Mouse (Mus musculus) hindbrain, embryonic 12.5 days (tissue): ENCODE data around the gene Fbxo4. TPM values are rescaled to one million over a fixed set of nuclear protein-coding genes. Genes with fewer than 3 reads are reported as not detected.

Experiments used
- ATAC-seq: fragments of 200-750 bp; cut with Nextera tagmentation; 2 replicates; pipeline ENCODE4 v1.8.0; 2017; ENCODE audit warnings: moderate TSS enrichment; ENCODE audit not compliant: low FRiP score
- H3K27ac ChIP-seq: fragments of 300-500 bp; sonication (generic); 2 replicates; pipeline ENCODE4 v1.5.1; 2016; ENCODE audit warnings: mild to moderate bottlenecking
- H3K27me3 ChIP-seq: fragments of 300-500 bp; sonication (generic); 2 replicates; pipeline ENCODE4 v1.6.1; 2016; ENCODE audit warnings: mild to moderate bottlenecking
- H3K36me3 ChIP-seq: fragments of 300-500 bp; sonication (generic); 2 replicates; pipeline ENCODE4 v1.6.1; 2016; ENCODE audit warnings: mild to moderate bottlenecking
- H3K4me1 ChIP-seq: fragments of 300-500 bp; sonication (generic); 2 replicates; pipeline ENCODE4 v1.6.1; 2016
- H3K4me2 ChIP-seq: fragments of 300-500 bp; sonication (generic); replicated peaks from 2 replicates; pipeline ENCODE4 v1.6.1; 2016; ENCODE audit warnings: mild to moderate bottlenecking
- H3K4me3 ChIP-seq: fragments of 300-500 bp; sonication (generic); 2 replicates; pipeline ENCODE4 v1.5.1; 2016; ENCODE audit warnings: mild to moderate bottlenecking
- H3K9ac ChIP-seq: fragments of 300-500 bp; sonication (generic); 2 replicates; pipeline ENCODE4 v1.6.1; 2016; ENCODE audit warnings: mild to moderate bottlenecking, moderate library complexity
- H3K9me3 ChIP-seq: fragments of 300-500 bp; sonication (generic); replicated peaks from 2 replicates; pipeline ENCODE4 v1.6.1; 2016; ENCODE audit warnings: mild to moderate bottlenecking
- WGBS: fragments of 180-500 bp; shearing (Covaris S2); methylation state at CpG from one replicate; pipeline ENCODE4 v1.1.7; 2016; 5-methylcytosine and 5-hydroxymethylcytosine counted together
- polyA plus RNA-seq: library from polyadenylated mRNA; unstranded; fragments of >200 nt; fragmentation: Nextera tagmentation; extraction: Ambion mirVana; gene quantifications from 2 replicates; pipeline ENCODE4 v1.2.1, GENCODE M21; 2016

The Fbxo4 gene
- 9.0 and 9.8 TPM in 2 replicates for polyA plus RNA-seq

GRCm38 (mm10) chr15:3979061-3979848, at the start of gene Fbxo4:
TSS of gene Fbxo4 (minus strand) at chr15:3979573.
- no peaks in the 10 kb centered on the region for H3K4me1 ChIP-seq
- peak within 1 kb of the TSS; percentile 94 for H3K9ac ChIP-seq
- H3K4me3 ChIP-seq = peak within 1 kb of the TSS; percentile 74
- peak within 1 kb of the TSS; percentile 62 for H3K4me2 ChIP-seq
- H3K36me3 ChIP-seq = peaks cover 7% of the 10 kb centered on the region; the same call in 1 of the 2 replicates
- H3K27me3 ChIP-seq = no peaks in the 10 kb centered on the region
- ATAC-seq = peak; percentile 96
- 2% methylated on average over 61 of the region's 61 CpGs for WGBS
- H3K27ac ChIP-seq = peak within 1 kb of the TSS; percentile 96
- H3K9me3 ChIP-seq = no peaks in the 10 kb centered on the region

DNA sequence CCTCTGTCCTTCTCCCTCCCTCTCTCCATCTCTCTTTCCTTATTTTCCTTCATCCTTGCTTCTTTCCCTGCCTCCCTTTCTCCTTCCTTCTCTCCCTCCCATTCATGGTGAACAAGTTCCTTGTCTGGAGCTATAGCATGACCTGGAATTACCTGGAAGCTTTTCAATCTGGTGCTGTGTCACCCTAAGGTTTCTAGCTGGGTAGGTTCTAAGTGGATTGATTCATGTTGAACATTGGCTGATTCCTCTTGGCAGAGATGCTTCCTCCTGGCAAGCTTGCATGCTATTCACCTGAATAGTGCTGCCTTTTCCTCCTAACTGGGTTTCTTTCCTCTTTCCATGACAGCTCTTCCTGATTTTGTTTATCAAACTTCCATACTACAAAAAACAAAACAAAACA, 49.6 kb upstream of the Fbxo4 start:
- no peak overlapping the region for H3K27ac ChIP-seq
- ATAC-seq = no peak
- peaks cover 15% of the 10 kb centered on the region for H3K4me1 ChIP-seq
- no peaks in the 10 kb centered on the region for H3K36me3 ChIP-seq
- H3K27me3 ChIP-seq = no peaks in the 10 kb centered on the region
- no peak overlapping the region for H3K9ac ChIP-seq
- no peak overlapping the region for H3K4me3 ChIP-seq
- no peaks in the 10 kb centered on the region for H3K9me3 ChIP-seq
- no peak overlapping the region for H3K4me2 ChIP-seq

GRCm38 (mm10) chr15:4028411-4028700, 49.0 kb upstream of the Fbxo4 start:
- Histone ChIP-seq H3K9me3 (no peaks in the 10 kb centered on the region), H3K27ac (no peak overlapping the region), H3K4me1 (peaks cover 15% of the 10 kb centered on the region), H3K27me3 (no peaks in the 10 kb centered on the region), H3K4me2 (no peak overlapping the region; the same call in 1 of the 2 replicates), H3K36me3 (no peaks in the 10 kb centered on the region), H3K4me3 (no peak overlapping the region), H3K9ac (no peak overlapping the region)
- no peak for ATAC-seq
- 81% methylated on average over 6 of the region's 6 CpGs for WGBS

GRCm38 (mm10) chr15:4027671-4028410, 48.5 kb upstream of the Fbxo4 start:
- H3K27me3 ChIP-seq = 0 out of 2 replicates have a peak, but pooled peaks cover 3% of the 10 kb centered on the region
- peak overlapping the region; percentile 91; the same call in 1 of the 2 replicates for H3K27ac ChIP-seq
- 13% methylated on average over 6 of the region's 6 CpGs for WGBS
- no peak; the same call in 1 of the 2 replicates for ATAC-seq
- H3K9ac ChIP-seq = peak overlapping the region; percentile 67
- no peaks in the 10 kb centered on the region for H3K36me3 ChIP-seq
- H3K4me3 ChIP-seq = peak overlapping the region; percentile 63
- no peaks in the 10 kb centered on the region for H3K9me3 ChIP-seq
- peaks cover 15% of the 10 kb centered on the region for H3K4me1 ChIP-seq
- peak overlapping the region; percentile 66 for H3K4me2 ChIP-seq

DNA sequence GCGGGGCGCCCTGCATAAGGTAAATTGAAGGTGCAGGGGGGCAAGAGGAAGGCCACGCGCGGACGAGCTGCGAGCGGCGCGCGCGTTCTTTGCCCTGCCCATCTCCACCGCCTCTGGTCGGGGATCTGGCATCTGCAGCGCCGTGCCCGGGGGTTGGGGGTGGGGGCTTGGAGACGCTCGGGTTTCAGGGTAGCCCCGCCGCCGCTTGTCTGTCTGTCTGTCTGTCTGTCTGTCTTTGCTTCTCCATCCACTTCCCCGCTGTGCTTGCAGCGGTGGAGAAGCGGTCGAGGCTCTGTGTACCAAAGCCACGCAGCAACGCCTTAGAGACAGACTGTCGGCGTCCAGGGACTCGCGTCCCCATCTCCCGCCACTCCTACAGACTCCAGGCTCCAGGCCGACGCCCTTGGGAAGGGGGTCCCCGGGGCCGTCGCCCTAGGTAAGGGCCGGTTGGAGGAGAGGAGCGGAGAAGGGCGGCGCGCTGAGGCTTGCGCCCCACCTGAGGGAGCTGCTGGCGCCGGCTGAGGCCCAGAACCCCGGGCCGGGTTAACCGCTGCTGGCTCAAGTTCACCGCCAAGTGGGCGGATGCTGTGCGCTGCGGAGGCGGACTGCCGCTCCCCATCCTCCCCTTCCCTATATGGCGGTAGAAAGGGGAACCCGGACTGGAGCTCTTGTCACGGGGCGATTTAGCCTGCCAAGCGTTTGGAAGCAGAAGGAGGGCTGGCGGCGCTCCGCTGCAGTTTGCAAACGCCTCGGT, 47.6 kb upstream of the Fbxo4 start:
- ATAC-seq = peak; percentile 86
- Histone ChIP-seq H3K36me3 (no peaks in the 10 kb centered on the region), H3K27ac (peak overlapping the region; percentile 91), H3K9ac (peak overlapping the region; percentile 67), H3K4me2 (peak overlapping the region; percentile 66), H3K9me3 (no peaks in the 10 kb centered on the region), H3K4me1 (peaks cover 15% of the 10 kb centered on the region), H3K4me3 (peak overlapping the region; percentile 63), H3K27me3 (0 out of 2 replicates have a peak, but pooled peaks cover 3% of the 10 kb centered on the region)
- WGBS = under 1% methylated on average over 65 of the region's 65 CpGs

DNA sequence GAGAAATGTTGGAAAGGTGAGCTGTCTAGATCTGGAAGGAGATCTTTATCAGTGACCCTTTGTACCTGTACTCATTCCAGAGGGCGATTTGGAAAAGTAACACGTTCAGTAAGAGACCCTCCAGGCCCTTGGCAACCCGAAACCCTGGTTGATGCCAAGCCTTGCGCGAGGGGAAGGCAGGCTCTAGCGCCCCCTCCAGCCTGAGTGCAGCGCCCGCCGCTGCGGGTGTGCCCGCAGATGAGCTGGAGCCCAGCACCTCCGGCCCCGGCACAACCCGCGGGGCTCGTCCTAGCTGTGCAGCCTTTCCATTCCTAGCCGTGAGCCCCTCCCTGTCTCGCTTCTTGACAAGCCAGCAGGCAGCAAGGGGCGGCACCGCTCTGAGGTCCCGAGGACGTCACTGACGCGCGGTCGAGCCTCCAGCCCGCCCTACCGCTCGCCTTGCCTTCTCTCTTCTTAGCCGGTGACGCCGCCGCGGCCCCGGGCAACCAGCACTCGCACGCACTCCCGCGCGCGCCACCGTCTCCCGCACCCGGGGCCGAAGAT, 46.9 kb upstream of the Fbxo4 start, which contains the start of gene Oxct1:
Gene Oxct1, plus strand, starts transcription at position 153 of the 543 bp plus-strand sequence.
- Histone ChIP-seq H3K4me3 (peak within 1 kb of the TSS; percentile 63), H3K9me3 (no peaks in the 10 kb centered on the region), H3K9ac (peak within 1 kb of the TSS; percentile 67), H3K27me3 (0 out of 2 replicates have a peak, but pooled peaks cover 3% of the 10 kb centered on the region), H3K36me3 (no peaks in the 10 kb centered on the region), H3K27ac (peak within 1 kb of the TSS; percentile 91), H3K4me2 (peak within 1 kb of the TSS; percentile 66), H3K4me1 (peaks cover 15% of the 10 kb centered on the region)
- ATAC-seq = peak; percentile 95
- under 1% methylated on average over 45 of the region's 45 CpGs for WGBS

- no peak overlapping the region for H3K27ac ChIP-seq
- ATAC-seq = no peak
- peaks cover 15% of the 10 kb centered on the region for H3K4me1 ChIP-seq
- H3K9me3 ChIP-seq = no peaks in the 10 kb centered on the region
- peak overlapping the region; percentile 66 for H3K4me2 ChIP-seq
- H3K27me3 ChIP-seq = 0 out of 2 replicates have a peak, but pooled peaks cover 3% of the 10 kb centered on the region
- peak overlapping the region; percentile 67; the same call in 1 of the 2 replicates for H3K9ac ChIP-seq
- peak overlapping the region; percentile 63; the same call in 1 of the 2 replicates for H3K4me3 ChIP-seq
- no peaks in the 10 kb centered on the region for H3K36me3 ChIP-seq
- 71% methylated on average over 11 of the region's 11 CpGs for WGBS
These were observed 46.1 kb upstream of the Fbxo4 start for GRCm38 (mm10) chr15:4025508-4025904.

DNA sequence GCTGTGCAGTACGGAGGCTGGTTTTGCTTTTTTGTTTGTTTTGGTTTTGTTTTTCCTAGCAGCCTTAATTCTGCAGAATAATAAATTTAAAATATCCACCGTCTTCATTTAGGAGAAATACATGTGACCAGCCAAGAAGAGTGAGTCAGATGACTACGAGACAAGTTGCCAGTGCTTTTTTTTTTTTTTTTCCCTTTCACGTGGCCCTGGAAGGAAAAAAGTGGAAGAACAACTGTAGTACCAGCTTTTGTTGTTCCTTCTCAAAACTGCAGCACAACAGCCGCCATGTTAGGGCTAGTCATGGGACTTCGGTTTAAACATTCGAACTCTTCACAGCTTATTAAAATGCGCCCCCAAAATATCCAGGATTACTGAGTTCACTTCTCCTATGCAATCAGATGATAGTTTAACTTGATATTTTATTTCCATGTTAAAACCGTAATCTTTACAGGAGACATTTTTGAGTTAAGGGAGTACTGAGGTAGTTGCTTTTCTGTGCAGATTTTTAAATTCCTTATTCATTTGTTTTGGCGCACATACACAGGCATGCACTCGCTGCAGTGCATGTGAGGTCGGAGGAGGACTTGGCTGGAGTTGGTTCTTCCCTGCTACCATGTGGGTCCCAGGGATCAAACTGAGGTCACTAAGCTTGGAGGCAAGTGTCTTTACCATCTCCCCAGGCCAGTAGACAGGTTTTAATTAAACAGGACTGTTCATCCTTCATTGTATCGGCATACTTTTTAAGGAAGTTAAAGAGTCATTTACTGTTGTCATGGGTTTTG, 45.5 kb upstream of the Fbxo4 start:
- no peak overlapping the region for H3K4me2 ChIP-seq
- H3K9me3 ChIP-seq = no peaks in the 10 kb centered on the region
- no peaks in the 10 kb centered on the region for H3K36me3 ChIP-seq
- ATAC-seq = no peak
- WGBS = 86% methylated on average over 13 of the region's 13 CpGs
- no peak overlapping the region for H3K4me3 ChIP-seq
- H3K27ac ChIP-seq = no peak overlapping the region
- no peak overlapping the region for H3K9ac ChIP-seq
- peaks cover 15% of the 10 kb centered on the region for H3K4me1 ChIP-seq
- H3K27me3 ChIP-seq = 0 out of 2 replicates have a peak, but pooled peaks cover 3% of the 10 kb centered on the region

GRCm38 (mm10) chr15:4023747-4024146, 44.4 kb upstream of the Fbxo4 start:
- 93% methylated on average over 2 of the region's 2 CpGs for WGBS
- 0 out of 2 replicates have a peak, but pooled peaks cover 3% of the 10 kb centered on the region for H3K27me3 ChIP-seq
- no peak overlapping the region for H3K27ac ChIP-seq

GRCm38 (mm10) chr15:4020711-4021110, 41.3 kb upstream of the Fbxo4 start:
- ATAC-seq = no peak
- no peaks in the 10 kb centered on the region for H3K36me3 ChIP-seq
- H3K27me3 ChIP-seq = 0 out of 2 replicates have a peak, but pooled peaks cover 3% of the 10 kb centered on the region
- WGBS = 76% methylated on average over 4 of the region's 4 CpGs
- H3K4me1 ChIP-seq = peaks cover 3% of the 10 kb centered on the region
- no peak overlapping the region for H3K27ac ChIP-seq
- H3K9ac ChIP-seq = no peak overlapping the region
- no peak overlapping the region for H3K4me3 ChIP-seq
- no peaks in the 10 kb centered on the region for H3K9me3 ChIP-seq
- H3K4me2 ChIP-seq = no peak overlapping the region

More at GRCm38 (mm10) chr15:4023747-4024146, 44.4 kb upstream of the Fbxo4 start:
- Histone ChIP-seq H3K4me2 (no peak overlapping the region), H3K36me3 (no peaks in the 10 kb centered on the region), H3K9me3 (no peaks in the 10 kb centered on the region), H3K4me1 (peaks cover 15% of the 10 kb centered on the region), H3K9ac (no peak overlapping the region), H3K4me3 (no peak overlapping the region)
- no peak for ATAC-seq

- Histone ChIP-seq H3K4me2 (no peak overlapping the region), H3K4me1 (no peaks in the 10 kb centered on the region), H3K27me3 (no peaks in the 10 kb centered on the region), H3K9ac (no peak overlapping the region), H3K9me3 (no peaks in the 10 kb centered on the region), H3K36me3 (no peaks in the 10 kb centered on the region), H3K4me3 (no peak overlapping the region), H3K27ac (no peak overlapping the region)
- ATAC-seq = peak; percentile 72; the same call in 1 of the 2 replicates
- WGBS = 70% methylated on average over 2 of the region's 2 CpGs
These were observed 34.5 kb upstream of the Fbxo4 start for GRCm38 (mm10) chr15:4013873-4014272.
